Mouse (Mus musculus): ENCODE results near the gene Dhx37. TPM values are rescaled to one million over a fixed set of nuclear protein-coding genes. Genes with fewer than 3 reads are reported as not detected.
"Not testable (repeated sequence)": the region's sequence is repeated elsewhere in the genome, so short reads cannot be mapped to it uniquely, and the experiment has no call there.

Dhx37 gene
- polyA plus RNA-seq, 1 experiment: 13.2 TPM

GRCm38 (mm10) chr5:125425698-125426276, 8.1 kb downstream of the Dhx37 start:
- Histone ChIP-seq H3K4me3 (ENCODE audit: low read depth, low read length) (no peak overlapping the region), H3K27ac (ENCODE audit: insufficient read depth, low read depth, low read length) (no peak overlapping the region), H3K36me3 (ENCODE audit: control insufficient read depth, insufficient read depth, low read length) (peaks cover 78% of the 10 kb centered on the region), H3K27me3 (ENCODE audit: control insufficient read depth, insufficient read depth, low read length) (no peaks in the 10 kb centered on the region), H3K4me1 (ENCODE audit: control insufficient read depth, insufficient read depth, insufficient read length, low read length) (no peaks in the 10 kb centered on the region)
- WGBS: 92% methylated on average over 10 of the region's 10 CpGs
- TF ChIP-seq CTCF (IDR thresholded peaks at IDR 0.05; ENCODE audit: extremely low read depth, insufficient read length, insufficient replicate concordance, low read depth, low read length) (no peak), POLR2A (IDR thresholded peaks at IDR 0.05; ENCODE audit: low read depth, low read length) (no peak)

GRCm38 (mm10) chr5:125419124-125419523, 14.8 kb downstream of the Dhx37 start:
- Histone ChIP-seq H3K4me1 (ENCODE audit: control insufficient read depth, insufficient read depth, insufficient read length, low read length) (no peaks in the 10 kb centered on the region), H3K27me3 (ENCODE audit: control insufficient read depth, insufficient read depth, low read length) (no peaks in the 10 kb centered on the region), H3K36me3 (ENCODE audit: control insufficient read depth, insufficient read depth, low read length) (peaks cover 67% of the 10 kb centered on the region), H3K27ac (ENCODE audit: insufficient read depth, low read depth, low read length) (no peak overlapping the region), H3K4me3 (ENCODE audit: low read depth, low read length) (no peak overlapping the region)
- no peak for TF ChIP-seq POLR2A (IDR thresholded peaks at IDR 0.05; ENCODE audit: low read depth, low read length)
- TF ChIP-seq CTCF (IDR thresholded peaks at IDR 0.05; ENCODE audit: extremely low read depth, insufficient read length, insufficient replicate concordance, low read depth, low read length): no peak
- 80% methylated on average over 11 of the region's 11 CpGs for WGBS

DNA sequence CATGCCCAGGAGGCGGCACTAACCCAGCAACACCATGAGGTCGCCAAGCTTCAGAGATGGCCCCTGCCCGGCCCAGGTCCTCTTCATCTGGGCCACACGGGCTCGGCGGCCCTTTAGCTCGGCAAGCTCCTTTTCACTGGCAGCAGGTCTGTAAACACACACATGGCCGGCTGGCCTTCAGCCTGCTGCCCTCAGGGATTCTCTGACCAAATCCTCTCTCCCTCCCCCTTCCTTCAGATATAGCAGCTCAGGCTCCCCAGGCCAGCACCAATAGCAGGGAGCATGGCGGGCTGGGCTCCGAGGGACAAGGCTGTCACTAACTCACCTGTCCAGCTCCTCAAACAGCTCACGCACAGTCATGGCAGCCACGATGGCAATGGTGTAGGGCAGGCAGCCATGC, 15.3 kb downstream of the Dhx37 start:
- no peak overlapping the region for H3K4me3 ChIP-seq (ENCODE audit: low read depth, low read length)
- H3K27me3 ChIP-seq (ENCODE audit: control insufficient read depth, insufficient read depth, low read length): no peaks in the 10 kb centered on the region
- H3K4me1 ChIP-seq (ENCODE audit: control insufficient read depth, insufficient read depth, insufficient read length, low read length): no peaks in the 10 kb centered on the region
- WGBS: 85% methylated on average over 12 of the region's 12 CpGs
- no peak for TF ChIP-seq POLR2A (IDR thresholded peaks at IDR 0.05; ENCODE audit: low read depth, low read length)
- TF ChIP-seq CTCF (IDR thresholded peaks at IDR 0.05; ENCODE audit: extremely low read depth, insufficient read length, insufficient replicate concordance, low read depth, low read length): no peak
- no peak overlapping the region for H3K27ac ChIP-seq (ENCODE audit: insufficient read depth, low read depth, low read length)
- peaks cover 68% of the 10 kb centered on the region for H3K36me3 ChIP-seq (ENCODE audit: control insufficient read depth, insufficient read depth, low read length)

- TF ChIP-seq POLR2A (IDR thresholded peaks at IDR 0.05; ENCODE audit: low read depth, low read length): no peak
- TF ChIP-seq CTCF (IDR thresholded peaks at IDR 0.05; ENCODE audit: extremely low read depth, insufficient read length, insufficient replicate concordance, low read depth, low read length): no peak
- WGBS: 84% methylated on average over 8 of the region's 8 CpGs
- H3K36me3 ChIP-seq (ENCODE audit: control insufficient read depth, insufficient read depth, low read length): peaks cover 52% of the 10 kb centered on the region
- no peaks in the 10 kb centered on the region for H3K27me3 ChIP-seq (ENCODE audit: control insufficient read depth, insufficient read depth, low read length)
- no peak overlapping the region for H3K4me3 ChIP-seq (ENCODE audit: low read depth, low read length)
- no peak overlapping the region for H3K27ac ChIP-seq (ENCODE audit: insufficient read depth, low read depth, low read length)
- no peaks in the 10 kb centered on the region for H3K4me1 ChIP-seq (ENCODE audit: control insufficient read depth, insufficient read depth, insufficient read length, low read length)
Observed at GRCm38 (mm10) chr5:125416183-125416582, 17.7 kb downstream of the Dhx37 start.

GRCm38 (mm10) chr5:125413763-125414162, 20.2 kb downstream of the Dhx37 start:
- Histone ChIP-seq H3K27ac (ENCODE audit: insufficient read depth, low read depth, low read length) (no peak overlapping the region), H3K4me1 (ENCODE audit: control insufficient read depth, insufficient read depth, insufficient read length, low read length) (no peaks in the 10 kb centered on the region), H3K27me3 (ENCODE audit: control insufficient read depth, insufficient read depth, low read length) (no peaks in the 10 kb centered on the region)

GRCm38 (mm10) chr5:125412536-125412935, 21.4 kb downstream of the Dhx37 start:
- H3K27ac ChIP-seq (ENCODE audit: insufficient read depth, low read depth, low read length); H3K4me1 ChIP-seq (ENCODE audit: control insufficient read depth, insufficient read depth, insufficient read length, low read length): not testable (repeated sequence)
- 81% methylated on average over 8 of the region's 8 CpGs for WGBS

More at GRCm38 (mm10) chr5:125413763-125414162, 20.2 kb downstream of the Dhx37 start:
- 85% methylated on average over 4 of the region's 4 CpGs for WGBS
- H3K4me3 ChIP-seq (ENCODE audit: low read depth, low read length): no peak overlapping the region
- H3K36me3 ChIP-seq (ENCODE audit: control insufficient read depth, insufficient read depth, low read length): peaks cover 37% of the 10 kb centered on the region
- TF ChIP-seq CTCF (IDR thresholded peaks at IDR 0.05; ENCODE audit: extremely low read depth, insufficient read length, insufficient replicate concordance, low read depth, low read length): no peak
- TF ChIP-seq POLR2A (IDR thresholded peaks at IDR 0.05; ENCODE audit: low read depth, low read length): no peak

DNA sequence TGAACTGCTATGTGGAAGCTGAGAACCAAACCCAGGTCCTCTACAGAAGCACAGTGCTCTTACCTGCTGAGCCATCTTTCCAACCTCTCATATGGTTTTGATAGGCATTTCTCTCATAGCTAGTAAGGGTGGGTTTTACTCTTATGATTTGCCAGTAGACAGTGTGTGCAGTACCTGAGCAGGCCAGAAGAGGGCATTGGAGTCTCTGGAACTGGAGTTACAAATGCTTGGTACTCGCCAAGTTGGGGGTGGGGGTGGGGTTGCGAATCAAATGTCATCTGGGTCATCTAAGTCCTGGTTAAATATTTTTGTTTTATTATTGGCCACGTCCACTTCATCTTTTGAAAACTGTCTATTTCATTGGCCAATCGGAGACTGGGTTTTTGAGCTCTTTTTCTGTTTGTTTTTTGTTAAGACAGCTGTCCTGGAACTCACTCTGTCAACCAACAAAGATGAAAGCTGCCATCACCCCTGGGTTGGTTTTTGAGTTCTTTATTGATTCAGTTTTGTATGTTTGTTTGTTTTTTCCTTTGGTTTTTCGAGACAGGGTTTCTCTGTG, 21.9 kb downstream of the Dhx37 start:
- Histone ChIP-seq H3K4me1 (ENCODE audit: control insufficient read depth, insufficient read depth, insufficient read length, low read length) (peaks cover 2% of the 10 kb centered on the region; the same call in 1 of the 2 replicates), H3K36me3 (ENCODE audit: control insufficient read depth, insufficient read depth, low read length) (peaks cover 31% of the 10 kb centered on the region), H3K27me3 (ENCODE audit: control insufficient read depth, insufficient read depth, low read length) (no peaks in the 10 kb centered on the region), H3K4me3 (ENCODE audit: low read depth, low read length) (no peak overlapping the region), H3K27ac (ENCODE audit: insufficient read depth, low read depth, low read length) (no peak overlapping the region)
- TF ChIP-seq CTCF (IDR thresholded peaks at IDR 0.05; ENCODE audit: extremely low read depth, insufficient read length, insufficient replicate concordance, low read depth, low read length) (peak; percentile 45; the same call in 1 of the 2 replicates), POLR2A (IDR thresholded peaks at IDR 0.05; ENCODE audit: low read depth, low read length) (no peak)
- 69% methylated on average over 5 of the region's 5 CpGs for WGBS

More at GRCm38 (mm10) chr5:125412536-125412935, 21.4 kb downstream of the Dhx37 start:
- not testable (repeated sequence) for H3K4me3 ChIP-seq (ENCODE audit: low read depth, low read length); H3K27me3 ChIP-seq (ENCODE audit: control insufficient read depth, insufficient read depth, low read length)
- peaks cover 32% of the 10 kb centered on the region for H3K36me3 ChIP-seq (ENCODE audit: control insufficient read depth, insufficient read depth, low read length)
